Mouse (Mus musculus): ENCODE measurements around the gene Nup214. TPM values are rescaled to one million over a fixed set of nuclear protein-coding genes. Genes with fewer than 3 reads are reported as not detected.
A peak's percentile ranks its signal among the peaks of the same experiment; 100 is the strongest.

Nup214 gene
- polyA plus RNA-seq, 1 experiment from 2014 or later, result 120 TPM

GRCm38 (mm10) chr2:32083159-32084011, 109.1 kb downstream of the Nup214 start:
- peaks cover 92% of the 10 kb centered on the region for H3K27me3 ChIP-seq (replicated peaks; ENCODE audit: low read depth, poor library complexity, severe bottlenecking)

DNA sequence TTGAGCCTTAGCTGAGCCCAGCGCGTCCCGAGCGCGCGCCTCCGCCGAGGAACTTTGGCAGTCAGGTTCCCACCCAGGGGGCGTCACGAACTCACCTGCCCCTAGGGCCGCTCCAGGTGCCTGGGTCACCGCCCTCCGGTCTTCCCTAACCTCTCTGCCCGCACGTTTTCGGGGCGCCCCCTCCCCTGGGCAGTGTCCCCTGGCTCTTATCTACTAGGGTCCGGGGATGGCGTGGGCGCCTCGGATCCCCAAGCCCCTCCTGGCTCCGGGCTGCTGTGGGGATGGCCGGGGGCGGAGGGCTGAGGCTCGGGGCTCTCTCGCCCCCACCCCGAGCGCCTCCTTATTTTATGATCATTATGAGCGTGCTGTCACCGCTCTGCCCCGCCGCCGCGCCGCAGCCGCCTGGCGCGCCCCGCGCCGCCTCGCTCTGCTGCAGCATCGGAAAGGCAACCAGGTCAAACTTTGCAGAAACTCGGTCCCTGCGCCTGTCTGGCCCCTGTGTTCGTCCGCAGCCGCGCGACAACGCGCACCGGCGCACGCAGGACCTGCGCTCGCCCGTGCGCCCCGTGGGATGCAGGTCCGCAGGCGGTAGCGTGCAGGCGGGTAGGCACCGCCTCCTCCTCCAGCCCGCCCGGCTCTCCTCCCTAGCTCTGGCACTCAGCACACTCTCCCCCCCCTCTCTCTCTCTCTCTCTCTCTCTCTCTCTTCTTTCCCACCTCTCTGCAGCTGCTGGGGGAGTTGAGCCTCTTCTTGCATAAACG, 110.1 kb downstream of the Nup214 start, which contains the start of gene Fam78a:
TSS of gene Fam78a (minus strand) at position 747 of the 761 bp plus-strand sequence.
- Histone ChIP-seq H3K4me1 (peaks cover 42% of the 10 kb centered on the region), H3K27me3 (replicated peaks; ENCODE audit: low read depth, poor library complexity, severe bottlenecking) (peaks cover 95% of the 10 kb centered on the region), H3K27ac (replicated peaks) (peak within 1 kb of the TSS; percentile 57), H3K36me3 (replicated peaks) (no peaks in the 10 kb centered on the region), H3K9me3 (no peaks in the 10 kb centered on the region), H3K4me3 (peak within 1 kb of the TSS; percentile 75)
- under 1% methylated on average over 68 of the region's 68 CpGs for WGBS
- peak; percentile 70 for DNase-seq (ENCODE audit: low spot score)

More at GRCm38 (mm10) chr2:32083159-32084011, 109.1 kb downstream of the Nup214 start:
- peak; percentile 63 for DNase-seq (ENCODE audit: low spot score)
- Histone ChIP-seq H3K27ac (replicated peaks) (peak overlapping the region; percentile 57), H3K4me1 (peaks cover 42% of the 10 kb centered on the region), H3K9me3 (no peaks in the 10 kb centered on the region), H3K36me3 (replicated peaks) (no peaks in the 10 kb centered on the region), H3K4me3 (peak overlapping the region; percentile 75)
- under 1% methylated on average over 91 of the region's 91 CpGs for WGBS

DNA sequence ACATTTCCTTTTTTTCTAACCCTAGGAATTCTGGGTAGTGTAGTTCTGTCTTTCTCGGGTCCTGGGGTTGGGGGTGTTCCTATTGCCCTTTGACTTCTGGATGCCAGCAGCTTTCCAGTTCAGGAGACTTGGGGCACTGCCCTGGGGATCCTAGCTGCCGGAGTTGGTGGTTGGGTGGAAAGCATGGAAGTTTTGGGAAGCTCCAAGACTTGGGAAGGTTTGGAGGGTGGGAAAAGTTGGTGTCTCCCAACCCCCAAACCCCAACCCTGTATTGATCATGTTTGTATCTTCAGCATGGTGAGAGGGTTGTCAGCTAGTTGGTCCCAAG, 110.6 kb downstream of the Nup214 start:
- Histone ChIP-seq H3K27me3 (replicated peaks; ENCODE audit: low read depth, poor library complexity, severe bottlenecking) (peaks cover 99% of the 10 kb centered on the region), H3K9me3 (no peaks in the 10 kb centered on the region), H3K4me3 (peak overlapping the region; percentile 75), H3K27ac (replicated peaks) (0 out of 2 replicates have a peak overlapping the region, but pooled peaks have one; percentile 57), H3K36me3 (replicated peaks) (no peaks in the 10 kb centered on the region), H3K4me1 (peaks cover 42% of the 10 kb centered on the region)
- DNase-seq (ENCODE audit: low spot score), result no peak
- 18% methylated on average over 2 of the region's 2 CpGs for WGBS

DNA sequence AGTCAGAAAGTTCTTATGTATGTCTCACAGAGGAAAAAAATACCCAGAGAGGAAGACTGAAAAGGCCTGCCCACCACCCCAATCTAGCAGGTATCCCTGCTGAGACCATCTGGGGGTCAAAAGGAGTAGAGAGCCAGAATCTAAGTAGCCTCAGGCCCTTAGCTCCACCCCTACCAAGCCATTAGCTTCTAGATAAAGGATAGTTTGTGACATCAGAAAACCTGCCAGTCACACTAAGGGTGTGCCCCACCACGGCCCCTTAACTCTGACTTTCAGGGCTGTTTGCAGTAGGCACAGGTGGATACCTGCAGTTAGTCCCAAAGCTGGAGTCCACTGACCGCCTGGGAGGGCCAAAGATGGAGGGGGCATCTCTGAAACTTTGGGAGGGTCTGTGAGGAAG, 111.0 kb downstream of the Nup214 start:
- Histone ChIP-seq H3K4me3 (no peak overlapping the region), H3K36me3 (replicated peaks) (no peaks in the 10 kb centered on the region), H3K27ac (replicated peaks) (no peak overlapping the region), H3K9me3 (no peaks in the 10 kb centered on the region), H3K4me1 (peaks cover 42% of the 10 kb centered on the region), H3K27me3 (replicated peaks; ENCODE audit: low read depth, poor library complexity, severe bottlenecking) (peaks cover 100% of the 10 kb centered on the region)
- no peak for DNase-seq (ENCODE audit: low spot score)
- 74% methylated on average over 2 of the region's 2 CpGs for WGBS

DNA sequence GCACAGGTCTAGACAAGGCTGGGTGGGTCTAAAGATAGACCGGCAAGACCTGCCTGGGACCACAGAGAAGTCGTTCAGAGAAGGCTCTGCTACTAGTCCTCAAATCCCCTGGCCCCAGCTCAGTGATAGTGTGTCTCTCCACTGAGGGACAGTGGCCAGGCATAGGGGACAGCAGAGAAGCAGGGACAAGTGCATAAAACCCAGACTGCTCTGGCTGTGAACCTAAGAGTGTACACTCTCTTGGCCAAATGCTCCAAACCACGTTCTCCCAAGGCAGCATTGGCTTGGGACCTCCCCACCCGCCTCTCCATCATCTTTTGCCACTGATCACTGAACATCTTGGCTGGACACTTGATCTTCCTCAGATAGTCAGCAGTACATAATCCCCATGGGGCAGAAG, 113.4 kb downstream of the Nup214 start:
- DNase-seq (ENCODE audit: low spot score), result no peak
- no peaks in the 10 kb centered on the region for H3K36me3 ChIP-seq (replicated peaks)
- no peak overlapping the region for H3K4me3 ChIP-seq
- peaks cover 34% of the 10 kb centered on the region for H3K4me1 ChIP-seq
- 60% methylated on average over 4 of the region's 4 CpGs for WGBS
- H3K27me3 ChIP-seq (replicated peaks; ENCODE audit: low read depth, poor library complexity, severe bottlenecking), result peaks cover 83% of the 10 kb centered on the region
- no peak overlapping the region for H3K27ac ChIP-seq (replicated peaks)
- H3K9me3 ChIP-seq, result no peaks in the 10 kb centered on the region

DNA sequence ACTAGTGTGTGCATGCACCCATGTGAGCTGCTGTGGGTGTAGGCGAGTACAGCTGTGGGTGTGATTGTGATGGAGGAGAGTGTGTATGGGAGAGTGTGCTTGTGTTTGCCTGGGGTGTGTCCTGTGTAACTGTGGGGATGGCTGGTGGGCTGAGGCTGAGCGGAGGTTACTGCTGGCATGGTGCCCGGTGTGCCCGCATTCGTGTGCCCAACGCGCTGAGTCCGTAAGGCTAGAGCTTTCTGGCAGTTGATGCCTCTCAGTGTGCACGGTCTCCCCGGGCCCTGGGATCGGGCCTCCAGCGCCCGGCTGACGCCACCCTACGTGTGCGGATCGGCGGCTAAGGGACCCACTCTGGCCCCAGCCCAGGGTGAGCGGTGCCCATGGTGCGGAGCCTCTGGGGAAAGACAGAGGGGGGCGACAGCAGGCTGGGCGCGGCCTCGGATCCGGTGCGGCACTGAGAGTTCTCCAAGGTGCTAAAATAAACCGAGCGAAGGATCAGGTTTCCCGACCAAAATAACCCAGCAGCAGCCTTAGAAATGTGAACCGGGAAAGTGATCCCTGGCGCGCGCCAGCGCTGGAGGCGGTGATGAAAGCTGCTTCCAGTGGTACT, 114.2 kb downstream of the Nup214 start:
- H3K27me3 ChIP-seq (replicated peaks; ENCODE audit: low read depth, poor library complexity, severe bottlenecking), result peaks cover 74% of the 10 kb centered on the region

GRCm38 (mm10) chr2:32089606-32090005, 115.4 kb downstream of the Nup214 start:
- no peaks in the 10 kb centered on the region for H3K9me3 ChIP-seq
- WGBS, result 75% methylated on average over 3 of the region's 3 CpGs
- no peak for DNase-seq (ENCODE audit: low spot score)
- H3K4me1 ChIP-seq, result peaks cover 15% of the 10 kb centered on the region
- H3K4me3 ChIP-seq, result no peak overlapping the region
- peaks cover 63% of the 10 kb centered on the region for H3K27me3 ChIP-seq (replicated peaks; ENCODE audit: low read depth, poor library complexity, severe bottlenecking)
- H3K36me3 ChIP-seq (replicated peaks), result no peaks in the 10 kb centered on the region
- no peak overlapping the region for H3K27ac ChIP-seq (replicated peaks)

More for the DNA sequence above, 114.2 kb downstream of the Nup214 start:
- 0 out of 2 replicates have a peak overlapping the region, but pooled peaks have one; percentile 10 for H3K27ac ChIP-seq (replicated peaks)
- H3K4me3 ChIP-seq, result peak overlapping the region; percentile 49
- WGBS, result 8% methylated on average over 35 of the region's 35 CpGs
- H3K9me3 ChIP-seq, result no peaks in the 10 kb centered on the region
- peak; percentile 69 for DNase-seq (ENCODE audit: low spot score)
- no peaks in the 10 kb centered on the region for H3K36me3 ChIP-seq (replicated peaks)
- H3K4me1 ChIP-seq, result peaks cover 26% of the 10 kb centered on the region

- no peak overlapping the region for H3K27ac ChIP-seq (replicated peaks)
- 81% methylated on average over 2 of the region's 2 CpGs for WGBS
- H3K4me3 ChIP-seq, result no peak overlapping the region
- no peaks in the 10 kb centered on the region for H3K36me3 ChIP-seq (replicated peaks)
- peaks cover 58% of the 10 kb centered on the region for H3K27me3 ChIP-seq (replicated peaks; ENCODE audit: low read depth, poor library complexity, severe bottlenecking)
- peaks cover 15% of the 10 kb centered on the region for H3K4me1 ChIP-seq
- no peaks in the 10 kb centered on the region for H3K9me3 ChIP-seq
- no peak for DNase-seq (ENCODE audit: low spot score)
Measured at GRCm38 (mm10) chr2:32090145-32090544, 115.9 kb downstream of the Nup214 start.

DNA sequence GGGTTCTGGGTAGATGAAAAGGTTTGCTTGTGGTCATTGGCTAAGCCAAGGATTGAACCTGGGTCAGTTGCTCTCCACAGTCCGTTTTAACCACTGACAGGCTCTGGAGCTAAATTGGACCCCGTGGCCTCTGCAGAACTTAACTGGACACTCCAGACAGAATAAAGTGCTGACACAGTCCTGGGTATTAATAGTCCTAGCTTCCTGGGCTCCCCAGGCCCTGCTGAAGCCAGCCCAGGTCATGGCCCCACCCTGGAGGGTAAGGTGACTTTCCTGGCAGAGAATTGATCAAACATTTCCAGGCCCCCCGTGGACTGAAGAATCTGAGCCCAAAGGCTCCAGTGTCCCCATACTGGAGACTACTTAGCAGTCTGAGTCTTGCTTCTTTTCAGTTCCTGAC, 117.7 kb downstream of the Nup214 start:
- no peak overlapping the region for H3K4me3 ChIP-seq
- DNase-seq (ENCODE audit: low spot score), result no peak
- no peaks in the 10 kb centered on the region for H3K36me3 ChIP-seq (replicated peaks)
- H3K27ac ChIP-seq (replicated peaks), result no peak overlapping the region
- 68% methylated on average over 3 of the region's 3 CpGs for WGBS
- no peaks in the 10 kb centered on the region for H3K9me3 ChIP-seq
- H3K27me3 ChIP-seq (replicated peaks; ENCODE audit: low read depth, poor library complexity, severe bottlenecking), result peaks cover 39% of the 10 kb centered on the region
- H3K4me1 ChIP-seq, result peaks cover 32% of the 10 kb centered on the region

DNA sequence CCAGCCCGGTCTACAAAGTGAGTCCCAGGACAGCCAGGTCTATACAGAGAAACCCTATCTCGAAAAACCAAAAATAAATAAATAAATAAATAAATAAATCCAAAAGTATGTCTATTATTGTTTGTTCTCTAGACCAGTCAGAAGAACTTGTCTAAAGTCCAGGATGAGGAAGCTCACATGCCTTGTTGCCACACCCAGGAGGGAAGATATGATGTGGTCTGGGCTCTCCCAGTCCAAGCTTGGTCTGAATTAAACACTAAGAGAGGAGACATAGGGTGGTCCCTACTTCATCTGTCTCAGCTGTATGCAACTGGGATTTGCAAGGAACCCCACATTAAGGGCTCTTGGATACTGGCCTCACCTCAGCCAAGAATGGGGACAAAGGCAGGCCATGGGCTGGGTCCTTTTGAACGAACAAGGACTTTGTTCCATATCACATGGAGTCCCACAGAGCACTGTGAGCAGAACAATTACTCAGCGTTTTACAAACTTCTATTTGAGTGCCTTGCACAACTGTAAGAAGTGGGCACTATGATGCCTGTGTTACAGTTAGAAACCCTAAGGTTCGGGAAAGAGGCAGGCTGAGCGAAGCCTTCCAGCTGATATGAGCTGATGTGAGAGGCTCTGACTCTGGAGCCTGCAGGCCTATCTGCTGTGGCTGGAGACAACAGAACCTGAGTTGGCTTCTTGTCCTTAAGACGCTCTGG, 119.9 kb downstream of the Nup214 start:
- H3K27me3 ChIP-seq (replicated peaks; ENCODE audit: low read depth, poor library complexity, severe bottlenecking), result peaks cover 17% of the 10 kb centered on the region

DNA sequence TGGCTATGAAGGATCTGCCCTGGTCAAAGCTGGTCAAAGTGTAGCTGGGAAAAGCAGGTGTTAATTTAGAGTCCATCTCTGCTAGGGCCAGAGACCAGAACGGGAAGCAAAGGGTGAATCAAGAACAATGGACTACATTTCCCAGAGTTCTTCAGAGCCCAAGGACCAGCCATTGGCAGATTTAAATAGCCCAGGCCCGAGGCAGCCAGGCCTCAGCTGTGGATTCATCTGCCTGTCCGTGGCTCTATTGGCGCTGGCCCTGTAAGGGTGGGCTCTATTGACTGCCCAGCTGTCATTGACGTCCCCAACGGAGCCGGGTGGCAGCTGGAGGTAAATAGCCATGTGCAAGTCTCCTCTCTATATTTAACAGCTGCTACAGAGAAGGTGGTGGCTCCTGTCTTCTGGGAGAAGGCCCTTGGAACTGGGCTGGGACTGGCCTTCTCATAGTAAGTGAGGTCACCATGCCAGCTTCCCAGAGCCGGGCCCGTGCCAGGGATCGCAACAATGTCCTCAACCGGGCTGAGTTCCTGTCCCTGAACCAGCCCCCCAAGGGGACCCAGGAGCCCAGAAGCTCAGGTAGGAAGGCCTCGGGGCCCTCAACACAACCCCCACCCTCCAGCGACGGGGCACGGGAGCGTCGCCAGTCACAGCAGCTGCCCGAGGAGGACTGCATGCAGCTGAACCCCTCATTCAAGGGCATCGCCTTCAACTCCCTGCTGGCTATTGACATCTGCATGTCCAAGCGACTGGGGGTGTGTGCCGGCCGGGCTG, 121.3 kb downstream of the Nup214 start, which contains the start of gene Plpp7:
TSS of gene Plpp7 (plus strand) at position 178 of the 771 bp plus-strand sequence.
- 0 out of 2 replicates have a peak, but pooled peaks cover under 1% of the 10 kb centered on the region for H3K9me3 ChIP-seq
- no peaks in the 10 kb centered on the region; the same call in 1 of the 2 replicates for H3K36me3 ChIP-seq (replicated peaks)
- peaks cover 17% of the 10 kb centered on the region for H3K4me1 ChIP-seq
- peak; percentile 60 for DNase-seq (ENCODE audit: low spot score)
- peak within 1 kb of the TSS; percentile 75 for H3K27ac ChIP-seq (replicated peaks)
- WGBS, result 61% methylated on average over 22 of the region's 22 CpGs
- peak within 1 kb of the TSS; percentile 43 for H3K4me3 ChIP-seq
- peaks cover 4% of the 10 kb centered on the region; the same call in 1 of the 2 replicates for H3K27me3 ChIP-seq (replicated peaks; ENCODE audit: low read depth, poor library complexity, severe bottlenecking)

More for the DNA sequence above, 119.9 kb downstream of the Nup214 start:
- H3K27ac ChIP-seq (replicated peaks), result no peak overlapping the region
- no peaks in the 10 kb centered on the region for H3K9me3 ChIP-seq
- H3K4me1 ChIP-seq, result peaks cover 20% of the 10 kb centered on the region
- no peak overlapping the region for H3K4me3 ChIP-seq
- WGBS, result 86% methylated on average over 7 of the region's 7 CpGs
- DNase-seq (ENCODE audit: low spot score), result no peak
- no peaks in the 10 kb centered on the region for H3K36me3 ChIP-seq (replicated peaks)

All from embryonic facial prominence, embryonic 10.5 days (tissue).